ENCODE assay signal across 9 mouse cellular contexts in genomic region chr7:70325381-70325780, GRCm38 (mm10). TPM values are rescaled to one million over a fixed set of nuclear protein-coding genes. Genes with fewer than 3 reads are reported as not detected.
DNase-seq lines count a peak whose midpoint lies in the region; ATAC-seq and TF ChIP-seq lines count a peak whose summit lies in the region.
"Had no signal": no experiment of that assay in that cellular context is flagged by ENCODE, and none has a peak within 500 bp of the region (broad histone marks: within the 10 kb centered on the region; RNA-seq: fewer than 3 reads in every experiment).

No protein-coding gene starts in this region.

- H3K9ac ChIP-seq in forebrain, embryonic 13.5 days: peak overlapping the region; percentile 53; the same call in 1 of the 2 replicates
- H3K9ac ChIP-seq in limb, embryonic 11.5 days (ENCODE audit: low read length): no peak overlapping the region

- no peak for TF ChIP-seq CTCF in E14TG2a.4 (conservative IDR thresholded peaks at IDR 0.05; ENCODE audit: low read length)

- H3K4me1 ChIP-seq in E14TG2a.4 (replicated peaks; ENCODE audit: low read depth, low read length): peaks cover 33% of the 10 kb centered on the region
- H3K4me1 ChIP-seq in forebrain, embryonic 13.5 days: peaks cover 12% of the 10 kb centered on the region; the same call in 1 of the 2 replicates
- H3K4me1 ChIP-seq in limb, embryonic 11.5 days (ENCODE audit: control insufficient read depth, insufficient read depth, low read length): peaks cover 10% of the 10 kb centered on the region; the same call in 1 of the 2 replicates

- H3K9me3 ChIP-seq in E14TG2a.4 (ENCODE audit: low read length): no peaks in the 10 kb centered on the region
- H3K9me3 ChIP-seq in forebrain, embryonic 13.5 days (replicated peaks): no peaks in the 10 kb centered on the region
- no peaks in the 10 kb centered on the region for H3K9me3 ChIP-seq in limb, embryonic 11.5 days (ENCODE audit: control insufficient read depth, low read length)

- peak overlapping the region; percentile 47 for H3K4me2 ChIP-seq in forebrain, embryonic 13.5 days
- peak overlapping the region; percentile 34 for H3K4me2 ChIP-seq in limb, embryonic 11.5 days (ENCODE audit: low read depth, severe bottlenecking)

- WGBS in forebrain, embryonic 13.5 days: under 1% methylated on average over 18 of the region's 18 CpGs
- under 1% methylated on average over 18 of the region's 18 CpGs for WGBS in limb, embryonic 11.5 days

- peak; percentile 51 for DNase-seq in adrenal gland, postnatal 10 days
- no peak for DNase-seq in adrenal gland, postnatal 14 days
- no peak for DNase-seq in limb, embryonic 11.5 days (ENCODE audit: low spot score)
- DNase-seq in urinary bladder, postnatal 36 days (ENCODE audit: low spot score in 2 of 2): no peak
- no peak for DNase-seq in layer of hippocampus, adult 9-10 months (ENCODE audit: low spot score)
- DNase-seq in thymus, adult 18-20 months: no peak
- DNase-seq: layer of hippocampus, adult 9-11 months had no signal

- no peaks in the 10 kb centered on the region for H3K36me3 ChIP-seq in E14TG2a.4 (ENCODE audit: insufficient read depth, low read length)
- no peaks in the 10 kb centered on the region for H3K36me3 ChIP-seq in forebrain, embryonic 13.5 days (ENCODE audit: poor library complexity, severe bottlenecking)
- H3K36me3 ChIP-seq in limb, embryonic 11.5 days (ENCODE audit: control insufficient read depth, insufficient read depth, low read length): no peaks in the 10 kb centered on the region

- peak overlapping the region; percentile 44 for H3K27ac ChIP-seq in forebrain, embryonic 13.5 days
- H3K27ac ChIP-seq in limb, embryonic 11.5 days (replicated peaks; ENCODE audit: low read depth, low read length): no peak overlapping the region

- peaks cover 91% of the 10 kb centered on the region for H3K27me3 ChIP-seq in E14TG2a.4 (ENCODE audit: insufficient read depth, low read length)
- peaks cover 96% of the 10 kb centered on the region for H3K27me3 ChIP-seq in forebrain, embryonic 13.5 days
- peaks cover 68% of the 10 kb centered on the region for H3K27me3 ChIP-seq in limb, embryonic 11.5 days (ENCODE audit: control insufficient read depth, insufficient read depth, low read length)

- 0 out of 2 replicates have a peak, but pooled peaks have one; percentile 41 for ATAC-seq in forebrain, embryonic 13.5 days
- no peak for ATAC-seq in limb, embryonic 11.5 days (ENCODE audit: insufficient number of reproducible peaks, low FRiP score, low TSS enrichment, low read depth)

- H3K4me3 ChIP-seq in E14TG2a.4 (replicated peaks; ENCODE audit: low read length): peak overlapping the region; percentile 58
- H3K4me3 ChIP-seq in forebrain, embryonic 13.5 days: peak overlapping the region; percentile 21
- 0 out of 2 replicates have a peak overlapping the region, but pooled peaks have one; percentile 2 for H3K4me3 ChIP-seq in limb, embryonic 11.5 days (ENCODE audit: low read depth, low read length)

RNA-seq across cellular contexts. Expression of gene Nr2f2, which starts 41.2 kb away (rescaled TPM):
- total RNA-seq in adrenal gland, postnatal 10 days (2021): 10 to 100 TPM; 78.3 to 79.6 TPM
- 91.5 and 106 TPM in 2 replicates for total RNA-seq in adrenal gland, postnatal 14 days (2021)
- polyA plus RNA-seq in forebrain, embryonic 13.5 days (2015; fragmentation: Nextera tagmentation; extraction: Ambion mirVana): 97.9 and 132 TPM in 2 replicates
- polyA plus RNA-seq in limb, embryonic 11.5 days (2014; fragmentation: Nextera tagmentation; extraction: Ambion mirVana): 71.4 and 79.5 TPM in 2 replicates

Comparison
In these comparisons a context has a peak if more than half of its experiments do, and no peak if none do; other contexts are left out.
1. H3K4me3 ChIP-seq: peak in every context shown above with its lines; median percentile 58 in E14TG2a.4; 21 in forebrain, embryonic 13.5 days; 2 in limb, embryonic 11.5 days.